Mouse (Mus musculus) layer of hippocampus, postnatal 36 days (tissue): ENCODE measurements around the gene Fam186b. TPM values are rescaled to one million over a fixed set of nuclear protein-coding genes. Genes with fewer than 3 reads are reported as not detected.
A peak's percentile ranks its signal among the peaks of the same experiment; 100 is the strongest.

ENCODE experiments used
- DNase-seq, 2 experiments: peaks; one replicate each; pipeline ENCODE4 v3.0.0; 2022
- total RNA-seq, 2 experiments: library from RNA; stranded (reverse); gene quantifications; 2 replicates each; pipeline ENCODE4 v1.2.3; 2021

The Fam186b gene
- total RNA-seq, 2 experiments from 2014 or later, result 1.1 to 1.6 TPM

GRCm38 (mm10) chr15:99223585-99224207 lies 72.0 kb downstream of the Fam186b start:
- DNase-seq, result peak; percentile 53 to 68

DNA sequence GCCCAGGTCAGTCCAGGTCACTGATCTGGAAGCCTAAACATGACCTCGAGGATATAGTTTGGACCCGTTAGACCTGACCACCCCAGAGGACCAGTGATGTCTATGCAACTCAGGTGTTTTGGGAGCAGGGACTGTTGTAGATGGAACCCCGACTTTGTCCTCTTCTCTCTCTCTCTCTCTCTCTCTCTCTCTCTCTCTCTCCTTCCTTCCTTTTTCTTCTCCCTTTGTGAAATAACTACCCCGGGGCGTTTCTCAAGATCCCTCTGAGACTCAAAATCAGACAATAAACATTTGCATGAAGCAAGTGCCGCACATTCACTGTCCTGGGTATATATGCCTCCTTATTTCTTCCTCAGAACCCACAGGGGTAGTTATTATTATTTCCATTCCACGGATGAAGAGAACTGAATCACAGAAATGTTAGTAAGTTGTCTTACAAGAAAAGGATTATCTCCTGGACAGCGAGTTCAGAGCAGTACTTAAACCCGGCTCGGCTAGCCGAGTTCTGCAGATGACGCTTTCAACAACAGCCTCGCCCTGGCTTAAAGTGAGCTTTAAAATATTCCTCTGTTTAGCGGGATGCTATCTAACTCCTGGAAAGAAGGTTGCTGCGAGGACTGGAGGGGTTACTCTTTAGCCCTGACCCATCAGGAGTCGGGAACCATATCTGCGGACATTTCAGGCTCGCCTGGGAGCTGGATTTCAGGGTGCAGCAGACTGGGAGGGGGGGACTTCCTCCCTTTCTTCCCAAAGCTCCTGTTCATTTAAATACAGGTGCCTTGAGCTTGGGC lies 72.7 kb downstream of the Fam186b start:
- no peak for DNase-seq

DNA sequence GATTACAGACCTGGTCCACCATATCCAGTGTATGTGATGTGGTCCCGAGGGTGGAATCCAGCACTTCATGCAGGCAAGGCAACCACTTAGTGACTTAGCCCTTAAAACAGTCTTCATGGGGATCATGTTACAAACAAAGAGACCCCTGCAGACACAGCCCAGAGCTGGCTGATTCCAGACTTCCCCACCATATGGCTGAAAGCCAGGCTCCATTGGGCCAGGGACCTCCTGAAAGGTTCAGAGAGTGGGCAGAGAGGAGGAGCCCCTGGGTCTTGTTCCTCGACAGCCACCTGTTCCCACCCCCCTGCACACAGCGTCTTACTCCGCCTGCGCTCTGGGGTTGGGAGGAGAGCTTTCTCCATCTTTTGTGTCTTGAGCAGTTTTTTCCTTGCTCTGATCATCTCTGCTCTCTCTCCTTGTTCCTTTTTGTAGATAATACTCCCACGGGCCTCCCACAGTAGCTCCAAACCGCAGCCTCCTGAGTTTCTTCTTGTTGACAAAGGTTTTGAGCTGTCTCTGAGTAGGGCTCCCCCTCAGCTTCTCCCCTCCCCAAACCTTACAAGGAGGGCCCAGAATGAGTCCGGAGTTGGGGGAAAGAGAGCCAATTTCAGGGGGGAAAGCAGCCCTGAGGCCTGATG lies 74.3 kb downstream of the Fam186b start:
- DNase-seq, result no peak

Other genes starting within 250 kb of the Fam186b start
- 1 to 10 TPM in 1 of 2 experiments, under 1 TPM in 1; 0.82 to 2.2 TPM for gene Prph, start 240.7 kb downstream of the Fam186b start, total RNA-seq
- gene Troap, start 221.3 kb downstream of the Fam186b start, total RNA-seq, result under 1 TPM; 0.38 to 0.40 TPM
- gene C1ql4, start 208.1 kb downstream of the Fam186b start, total RNA-seq, result under 1 TPM in 1 of 2 experiments, not detected in 1; 0.30 TPM
- gene Dnajc22, start 202.7 kb downstream of the Fam186b start, total RNA-seq, result under 1 TPM in 1 of 2 experiments, not detected in 1; 0.30 TPM
- 10 to 100 TPM; 32.0 to 32.8 TPM for gene Spats2, start 170.0 kb downstream of the Fam186b start, total RNA-seq
- 10 to 100 TPM; 71.6 to 78.9 TPM for gene Kcnh3, start 71.0 kb downstream of the Fam186b start, total RNA-seq
- gene Mcrs1, start 43.9 kb downstream of the Fam186b start, total RNA-seq, result 10 to 100 TPM; 63.3 to 71.5 TPM
- 10 to 100 TPM; 96.8 to 98.3 TPM for gene Prpf40b, start 801 bp downstream of the Fam186b start, total RNA-seq
- 1 to 10 TPM; 9.2 to 10.0 TPM for gene Fmnl3, start 74.6 kb upstream of the Fam186b start, total RNA-seq
- 100 to 1,000 TPM; 357 TPM for gene Tmbim6, start 97.0 kb upstream of the Fam186b start, total RNA-seq
- 10 to 100 TPM; 20.3 to 20.9 TPM for gene Nckap5l, start 161.9 kb upstream of the Fam186b start, total RNA-seq
- gene Bcdin3d, start 178.8 kb upstream of the Fam186b start, total RNA-seq, result 1 to 10 TPM; 3.9 to 5.0 TPM
- gene Faim2, start 232.3 kb upstream of the Fam186b start, total RNA-seq, result 100 to 1,000 TPM; 373 to 394 TPM